Mouse (Mus musculus) kidney, postnatal 4 days (tissue): ENCODE measurements at regions not wholly inside any gene's neighbourhood (a gene's known extent, or its start where the extent isn't known, plus 50 kb on each side); places are given as distances from the start of the nearest gene placed in this dataset.

Experiments
- DNase-seq, 2 experiments: peaks; one replicate each; pipeline ENCODE4 v3.0.0; 2021; ENCODE audit warnings: mixed read lengths in 2 of 2

- no peak for DNase-seq
These were observed 81.0 kb downstream of the Maf start for GRCm38 (mm10) chr8:115626396-115627136.

- no peak for DNase-seq
These were observed 82.5 kb downstream of the Maf start for GRCm38 (mm10) chr8:115625072-115625471.

- DNase-seq, result peak; percentile 32 to 43
These were observed 89.4 kb downstream of the Maf start for GRCm38 (mm10) chr8:115618049-115618760.

- DNase-seq, result no peak
These were observed 90.6 kb downstream of the Maf start for GRCm38 (mm10) chr8:115616871-115617605.

- DNase-seq, result peak in 1 of 2 experiments; percentile 11
These were observed 93.5 kb downstream of the Maf start for GRCm38 (mm10) chr8:115613946-115614584.

- DNase-seq, result no peak
These were observed 95.5 kb downstream of the Maf start for GRCm38 (mm10) chr8:115612119-115612518.

GRCm38 (mm10) chr8:115599771-115600170, 107.8 kb downstream of the Maf start:
- no peak for DNase-seq

GRCm38 (mm10) chr8:115597226-115597953, 110.2 kb downstream of the Maf start:
- DNase-seq, result peak; percentile 24 to 43

- DNase-seq, result no peak
These were observed 117.9 kb downstream of the Maf start for GRCm38 (mm10) chr8:115589721-115590120.

- DNase-seq, result no peak
These were observed 118.5 kb downstream of the Maf start for GRCm38 (mm10) chr8:115589076-115589475.

- no peak for DNase-seq
These were observed 123.2 kb downstream of the Maf start for GRCm38 (mm10) chr8:115584311-115584907.

GRCm38 (mm10) chr8:115583221-115583620, 124.4 kb downstream of the Maf start:
- no peak for DNase-seq

GRCm38 (mm10) chr8:115581940-115582517, 125.6 kb downstream of the Maf start:
- DNase-seq, result no peak

GRCm38 (mm10) chr8:115568394-115568793, 139.2 kb downstream of the Maf start:
- no peak for DNase-seq

- no peak for DNase-seq
These were observed 141.8 kb downstream of the Maf start for GRCm38 (mm10) chr8:115565768-115566167.

GRCm38 (mm10) chr8:115562362-115562761, 145.2 kb downstream of the Maf start:
- no peak for DNase-seq

GRCm38 (mm10) chr8:115560985-115561916, 146.3 kb downstream of the Maf start:
- no peak for DNase-seq

GRCm38 (mm10) chr8:115555452-115555851, 152.1 kb downstream of the Maf start:
- no peak for DNase-seq

GRCm38 (mm10) chr8:115554185-115554584, 153.4 kb downstream of the Maf start:
- no peak for DNase-seq

GRCm38 (mm10) chr8:115551262-115551661, 156.3 kb downstream of the Maf start:
- DNase-seq, result peak in 1 of 2 experiments; percentile 20
